Mouse (Mus musculus): ENCODE measurements around the gene Rasl11a.

- TF ChIP-seq CTCF (IDR thresholded peaks at IDR 0.05; ENCODE audit: control insufficient read depth, insufficient read depth, insufficient read length) (no peak), MYOD1 (IDR thresholded peaks at IDR 0.05; ENCODE audit: control insufficient read depth, insufficient read length, low read depth) (no peak), USF1 (IDR thresholded peaks at IDR 0.05; ENCODE audit: low read depth) (no peak), MAX (IDR thresholded peaks at IDR 0.05) (no peak), CEBPB (IDR thresholded peaks at IDR 0.05; ENCODE audit: low read depth) (no peak)
Observed at GRCm38 (mm10) chr5:146893478-146894182, 48.8 kb downstream of the Rasl11a start.

Measured in C2C12 (cell line).